Mouse (Mus musculus) neural tube, embryonic 13.5 days (tissue): ENCODE measurements around the gene Iltifb. TPM values are rescaled to one million over a fixed set of nuclear protein-coding genes. Genes with fewer than 3 reads are reported as not detected.
"Not testable (repeated sequence)": the region's sequence is repeated elsewhere in the genome, so short reads cannot be mapped to it uniquely, and the experiment has no call there.

Source experiments
- ATAC-seq: fragments of 200-750 bp; cut with Nextera tagmentation; 2 replicates; pipeline ENCODE4 v1.8.0; 2017; ENCODE audit warnings: low read depth, mild to moderate bottlenecking, moderate TSS enrichment, moderate library complexity
- H3K27ac ChIP-seq: fragments of 300-500 bp; sonication (generic); replicated peaks from 2 replicates; pipeline ENCODE4 v1.5.1; 2015; ENCODE audit warnings: moderate library complexity, mild to moderate bottlenecking, inconsistent platforms
- H3K27me3 ChIP-seq: fragments of 300-500 bp; sonication (generic); 2 replicates; pipeline ENCODE4 v1.6.1; 2015; ENCODE audit warnings: mild to moderate bottlenecking, inconsistent platforms
- H3K36me3 ChIP-seq: fragments of 300-500 bp; sonication (generic); 2 replicates; pipeline ENCODE4 v1.6.1; 2015; ENCODE audit warnings: mild to moderate bottlenecking, inconsistent platforms
- H3K4me1 ChIP-seq: fragments of 300-500 bp; sonication (generic); replicated peaks from 2 replicates; pipeline ENCODE4 v1.6.1; 2015; ENCODE audit warnings: inconsistent platforms
- H3K4me2 ChIP-seq: fragments of 300-500 bp; sonication (generic); 2 replicates; pipeline ENCODE4 v1.6.1; 2015; ENCODE audit warnings: inconsistent platforms, mild to moderate bottlenecking, moderate library complexity
- H3K4me3 ChIP-seq: fragments of 300-500 bp; sonication (generic); 2 replicates; pipeline ENCODE4 v1.5.1; 2015; ENCODE audit warnings: mild to moderate bottlenecking, inconsistent platforms
- H3K9ac ChIP-seq: fragments of 300-500 bp; sonication (generic); 2 replicates; pipeline ENCODE4 v1.6.1; 2015; ENCODE audit warnings: moderate library complexity, mild to moderate bottlenecking, inconsistent platforms
- H3K9me3 ChIP-seq: fragments of 300-500 bp; sonication (generic); 2 replicates; pipeline ENCODE4 v1.6.1; 2016; ENCODE audit warnings: inconsistent platforms
- WGBS: fragments of 180-500 bp; shearing (Covaris S2); methylation state at CpG from one replicate; pipeline ENCODE4 v1.1.7; 2015; 5-methylcytosine and 5-hydroxymethylcytosine counted together
- polyA plus RNA-seq: library from polyadenylated mRNA; unstranded; fragments of >200 nt; fragmentation: Nextera tagmentation; extraction: Ambion mirVana; gene quantifications from 2 replicates; pipeline ENCODE4 v1.2.1, GENCODE M21; 2015

The Iltifb gene
- polyA plus RNA-seq, 1 experiment from 2014 or later = not detected

DNA sequence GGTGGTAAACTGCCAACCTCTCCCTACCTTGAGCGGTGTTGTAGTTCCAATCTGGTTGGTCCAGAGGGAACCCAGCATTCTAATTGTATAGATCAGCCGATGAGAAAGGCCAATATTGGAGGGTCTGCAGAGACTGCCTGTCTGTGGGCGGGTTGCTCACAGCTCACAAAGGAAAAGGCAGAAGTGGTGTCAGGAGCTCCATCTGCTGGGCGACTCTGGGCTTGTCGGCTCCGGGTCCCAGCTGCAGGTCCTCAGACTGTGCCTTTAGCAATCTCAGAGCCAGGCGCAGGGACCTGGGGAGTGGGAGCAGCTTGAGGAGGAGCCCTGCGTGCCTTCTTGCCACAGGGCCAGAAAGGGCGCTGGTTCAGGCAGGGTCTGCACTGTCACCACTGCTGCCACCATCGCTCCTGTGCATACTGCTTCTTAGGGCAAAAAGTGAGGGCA lies 44.0 kb downstream of the Iltifb start:
- Histone ChIP-seq H3K4me2 (peak overlapping the region; percentile 30), H3K36me3 (no peaks in the 10 kb centered on the region), H3K9me3 (no peaks in the 10 kb centered on the region), H3K9ac (peak overlapping the region; percentile 52), H3K4me3 (no peak overlapping the region), H3K4me1 (peaks cover 17% of the 10 kb centered on the region), H3K27me3 (no peaks in the 10 kb centered on the region), H3K27ac (no peak overlapping the region; the same call in 1 of the 2 replicates)
- peak; percentile 87 for ATAC-seq
- WGBS = 21% methylated on average over 10 of the region's 10 CpGs

DNA sequence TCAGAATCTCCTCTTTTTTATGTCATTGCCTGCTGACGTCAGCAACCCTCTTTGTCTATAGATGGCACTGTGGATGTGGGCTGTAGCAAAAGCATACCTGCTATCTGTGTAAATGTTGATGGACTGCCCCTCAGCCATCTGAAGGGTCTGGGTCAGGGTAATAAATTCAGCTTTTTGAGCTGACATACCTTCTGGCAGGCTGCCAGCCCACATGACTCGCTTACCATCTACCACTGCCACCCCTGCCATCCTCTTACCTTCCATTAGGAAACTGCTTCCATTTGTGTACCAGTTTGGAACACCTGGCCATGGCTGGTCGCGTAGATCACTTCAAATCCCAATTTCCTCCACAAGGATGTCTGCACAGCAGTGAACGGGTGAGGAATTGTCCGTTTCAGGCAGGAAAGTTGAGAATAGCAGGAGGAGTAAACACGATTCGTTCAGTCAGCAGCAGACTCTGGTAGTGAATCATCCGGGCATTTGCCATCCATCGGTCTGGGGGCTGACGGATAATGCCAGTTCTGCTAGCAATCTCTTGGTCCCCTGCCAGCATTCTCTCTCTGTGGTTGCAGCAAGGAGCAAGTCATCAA lies 45.7 kb downstream of the Iltifb start:
- not testable (repeated sequence) for ATAC-seq, H3K27me3 ChIP-seq, H3K9ac ChIP-seq, H3K4me3 ChIP-seq, H3K36me3 ChIP-seq, H3K9me3 ChIP-seq, H3K4me2 ChIP-seq
- 0 out of 2 replicates have a peak overlapping the region, but pooled peaks have one; percentile 28 for H3K27ac ChIP-seq
- H3K4me1 ChIP-seq = peaks cover 17% of the 10 kb centered on the region
- 60% methylated on average over 11 of the region's 11 CpGs for WGBS

DNA sequence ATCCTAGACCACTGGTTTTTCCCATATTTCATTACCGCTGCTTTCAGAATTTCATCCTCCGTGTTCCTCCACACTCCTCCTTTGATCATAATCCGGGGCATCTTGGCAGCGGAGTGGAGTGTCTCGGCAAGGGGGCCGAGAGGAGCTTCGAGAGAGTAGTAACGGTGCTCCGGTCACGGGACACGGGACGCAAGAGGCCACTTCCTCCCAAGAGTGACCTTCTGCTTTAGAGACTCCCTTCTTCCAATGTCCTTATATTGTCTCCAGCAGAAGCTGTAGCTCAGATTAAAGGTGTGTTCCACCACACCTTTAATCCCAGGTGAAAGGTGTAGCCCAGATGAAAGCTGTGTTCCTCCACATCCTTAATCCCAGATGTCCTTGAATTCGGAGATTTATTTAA lies 54.2 kb downstream of the Iltifb start, which contains the start of gene Gm32717:
Gm32717 (minus strand) TSS at position 101 of the 400 bp plus-strand sequence.
- no CpG with 5 or more reads among the region's 13 CpGs for WGBS
- not testable (repeated sequence) for ATAC-seq, H3K4me2 ChIP-seq, H3K9me3 ChIP-seq, H3K36me3 ChIP-seq, H3K4me1 ChIP-seq, H3K27me3 ChIP-seq, H3K4me3 ChIP-seq, H3K27ac ChIP-seq, H3K9ac ChIP-seq

Other genes starting within 250 kb of the Iltifb start
- gene Mdm1, start 153.2 kb downstream of the Iltifb start, polyA plus RNA-seq = 28.8 and 32.2 TPM in 2 replicates
- not detected in 2 replicates for gene Il22, start 90.1 kb downstream of the Iltifb start, polyA plus RNA-seq
- 0.26 and 0.35 TPM in 2 replicates for gene Gm32717, start 54.3 kb downstream of the Iltifb start, polyA plus RNA-seq
- gene Gm32802, start 36.4 kb downstream of the Iltifb start, polyA plus RNA-seq = 0.26 and 0.35 TPM in 2 replicates
- gene Gm9040, start 31.9 kb upstream of the Iltifb start, polyA plus RNA-seq = not detected in 2 replicates
- not detected in 2 replicates for gene Gm9044, start 37.4 kb upstream of the Iltifb start, polyA plus RNA-seq
- gene Gm9045, start 42.8 kb upstream of the Iltifb start, polyA plus RNA-seq = not detected in 2 replicates
- gene Gm9046, start 48.2 kb upstream of the Iltifb start, polyA plus RNA-seq = not detected in 2 replicates
- gene Gm9048, start 53.6 kb upstream of the Iltifb start, polyA plus RNA-seq = not detected in 2 replicates
- gene Gm9049, start 59.1 kb upstream of the Iltifb start, polyA plus RNA-seq = not detected in 2 replicates
- gene Ifng, start 146.0 kb upstream of the Iltifb start, polyA plus RNA-seq = not detected in 2 replicates